Mouse (Mus musculus): Measurements from ENCODE around the gene 1700020L24Rik. TPM values are rescaled to one million over a fixed set of nuclear protein-coding genes. Genes with fewer than 3 reads are reported as not detected.

1700020L24Rik gene
- polyA plus RNA-seq, 1 experiment: 0.60 TPM

DNA sequence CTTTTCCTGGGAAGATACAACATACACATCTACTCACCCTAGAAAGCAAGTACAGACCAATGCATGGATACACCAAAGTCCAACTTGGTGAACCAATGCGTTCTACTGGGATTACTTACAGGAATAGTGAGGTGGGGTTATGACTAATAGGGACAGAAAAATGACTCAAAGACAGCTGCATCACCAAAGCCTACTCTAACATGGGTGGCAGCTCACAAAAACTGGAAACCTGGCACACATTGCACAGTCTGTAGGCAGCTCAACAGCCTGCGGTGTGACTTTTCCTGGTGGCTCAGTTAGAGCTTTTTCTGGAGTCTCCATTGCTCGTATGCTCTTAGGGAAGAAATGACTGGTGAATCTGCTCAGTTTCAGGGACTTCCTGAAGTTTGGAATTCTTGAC is 31.3 kb downstream of the 1700020L24Rik start:
- peak in 1 of 2 experiments; percentile 35 for DNase-seq (ENCODE audit: extremely low spot score in 1 of 2, low spot score in 1 of 2)

- DNase-seq (ENCODE audit: extremely low spot score in 1 of 2, low spot score in 1 of 2): no peak
Measured at GRCm38 (mm10) chr11:83471766-83472165, 34.3 kb downstream of the 1700020L24Rik start.

DNA sequence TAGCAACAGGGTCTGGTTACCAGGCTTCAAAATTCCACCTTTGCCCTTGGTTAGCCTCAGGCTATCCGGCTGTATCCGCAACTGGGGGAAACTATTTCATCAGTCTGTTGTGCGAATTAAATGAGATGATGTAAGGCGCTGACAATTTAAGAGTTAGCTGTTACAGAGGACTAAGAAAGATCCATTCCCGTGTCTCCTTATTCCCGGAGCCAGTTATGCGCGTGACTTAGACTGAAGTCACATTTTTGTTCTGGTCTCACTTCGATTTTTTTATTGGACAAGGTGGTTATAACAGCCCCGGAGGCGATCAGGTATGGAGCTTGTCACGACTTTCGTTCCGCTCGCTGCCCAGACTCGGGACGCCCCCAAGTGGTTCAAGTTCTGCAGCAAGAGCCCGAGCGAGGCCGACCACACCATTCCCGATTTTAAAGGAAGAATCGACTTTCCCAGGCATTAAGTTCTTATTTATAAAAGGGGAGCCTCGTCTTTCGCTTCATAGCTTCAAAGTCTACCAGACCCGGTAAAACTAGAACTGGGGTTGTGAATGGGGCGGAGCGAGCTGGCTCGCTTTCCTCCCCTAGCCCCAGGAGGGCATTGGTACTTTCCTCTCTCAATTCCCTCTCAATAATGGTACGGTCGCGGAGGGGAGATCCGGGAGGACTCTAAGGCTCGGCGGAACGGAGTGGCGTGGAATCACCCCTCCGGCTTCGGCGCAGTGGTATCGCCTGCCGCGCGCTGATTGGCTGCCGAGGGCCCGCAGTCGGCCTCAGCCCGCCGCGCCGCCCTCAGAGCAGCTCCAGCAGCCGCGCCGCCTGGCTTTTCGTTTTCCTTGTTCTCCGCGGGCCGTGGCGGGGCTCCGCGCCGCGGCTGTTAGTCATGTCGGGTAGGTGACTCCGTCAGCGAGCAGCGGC is 35.1 kb downstream of the 1700020L24Rik start, which contains the start of gene Taf15:
Taf15 (plus strand) TSS at position 763 of the 911 bp plus-strand sequence.
- peak; percentile 94 to 99 for DNase-seq (ENCODE audit: extremely low spot score in 1 of 2, low spot score in 1 of 2)

DNA sequence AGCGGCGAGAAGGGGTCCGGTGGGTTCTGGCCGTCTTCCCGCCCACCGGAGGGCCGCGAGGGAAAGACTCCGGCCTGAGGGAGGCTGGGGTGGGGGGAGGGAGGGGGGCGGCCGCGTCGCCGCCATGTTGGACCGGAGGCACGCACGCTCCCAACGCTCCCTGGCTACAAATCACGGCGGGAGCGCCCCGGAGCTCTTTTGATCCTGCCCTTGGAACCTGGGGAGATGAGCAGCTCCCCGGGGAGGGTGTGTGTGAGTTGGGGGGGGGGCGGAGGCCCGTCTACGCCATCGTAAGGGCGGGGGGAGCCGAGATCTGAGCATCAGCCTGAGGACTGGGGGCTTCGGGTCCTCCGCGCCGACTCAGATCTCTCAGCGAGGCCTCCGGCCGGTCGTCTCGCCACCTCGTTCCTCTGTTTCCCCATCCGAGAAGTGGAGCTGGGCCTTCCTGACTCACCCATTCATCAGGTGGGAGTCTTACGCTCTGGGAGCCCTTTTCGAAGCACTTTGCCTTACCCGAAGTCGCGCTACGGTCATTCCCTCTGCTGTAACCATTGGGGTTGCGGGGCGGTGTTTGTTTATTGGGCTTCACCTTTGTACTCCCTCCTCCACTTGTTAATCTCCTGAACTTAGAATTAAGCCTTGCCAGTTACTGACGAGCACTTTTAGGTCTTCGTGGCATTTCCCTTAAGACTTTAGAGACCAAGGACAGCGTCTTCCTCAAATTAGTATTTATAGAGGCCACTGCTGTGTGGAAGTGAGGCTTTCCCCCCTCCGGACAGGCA is 35.9 kb downstream of the 1700020L24Rik start:
- no peak for DNase-seq (ENCODE audit: extremely low spot score in 1 of 2, low spot score in 1 of 2)

Other genes with a start within 250 kb of the 1700020L24Rik start
- 0.57 and 0.60 TPM in 2 replicates for gene Slfn3, start 246.3 kb upstream of the 1700020L24Rik start, polyA plus RNA-seq (2012; rRNA removed)
- gene Slfn14, start 151.0 kb upstream of the 1700020L24Rik start, polyA plus RNA-seq (2012; rRNA removed): not detected in 2 replicates
- gene Ap2b1, start 138.7 kb upstream of the 1700020L24Rik start, polyA plus RNA-seq (2012; rRNA removed): 115 and 125 TPM in 2 replicates
- 7.3 and 8.7 TPM in 2 replicates for gene Pex12, start 135.1 kb upstream of the 1700020L24Rik start, polyA plus RNA-seq (2012; rRNA removed)
- 341 and 351 TPM in 2 replicates for gene Rasl10b, start 28.5 kb upstream of the 1700020L24Rik start, polyA plus RNA-seq (2012; rRNA removed)
- gene Gas2l2, start 8.2 kb upstream of the 1700020L24Rik start, polyA plus RNA-seq (2012; rRNA removed): 0.04 TPM in 1 of 2 replicates, not detected in the other
- gene Mmp28, start 25.4 kb downstream of the 1700020L24Rik start, polyA plus RNA-seq (2012; rRNA removed): 3.6 and 3.9 TPM in 2 replicates
- gene Taf15, start 35.4 kb downstream of the 1700020L24Rik start, polyA plus RNA-seq (2012; rRNA removed): 70.8 and 70.9 TPM in 2 replicates
- not detected in 2 replicates for gene Heatr9, start 84.5 kb downstream of the 1700020L24Rik start, polyA plus RNA-seq (2012; rRNA removed)
- 0.69 and 1.00 TPM in 2 replicates for gene Ccl5, start 92.8 kb downstream of the 1700020L24Rik start, polyA plus RNA-seq (2012; rRNA removed)
- 1.8 TPM in 2 replicates for gene Ccl9, start 141.0 kb downstream of the 1700020L24Rik start, polyA plus RNA-seq (2012; rRNA removed)
- gene Ccl6, start 155.4 kb downstream of the 1700020L24Rik start, polyA plus RNA-seq (2012; rRNA removed): 2.6 and 2.9 TPM in 2 replicates
- gene Rpl9-ps1, start 207.9 kb downstream of the 1700020L24Rik start, polyA plus RNA-seq (2012; rRNA removed): not detected in 2 replicates
- gene Ccl3, start 211.7 kb downstream of the 1700020L24Rik start, polyA plus RNA-seq (2012; rRNA removed): 1.1 and 1.3 TPM in 2 replicates
- 0.56 and 0.61 TPM in 2 replicates for gene Ccl4, start 224.9 kb downstream of the 1700020L24Rik start, polyA plus RNA-seq (2012; rRNA removed)